Mouse (Mus musculus): Measurements from ENCODE around the gene Osbpl5. TPM values are rescaled to one million over a fixed set of nuclear protein-coding genes. Genes with fewer than 3 reads are reported as not detected.
"Not testable (repeated sequence)": the region's sequence is repeated elsewhere in the genome, so short reads cannot be mapped to it uniquely, and the experiment has no call there.

Osbpl5 gene
- polyA plus RNA-seq, 1 experiment from 2014 or later, result 2.2 TPM

GRCm38 (mm10) chr7:143706697-143707438 lies 49.9 kb downstream of the Osbpl5 start:
- Histone ChIP-seq H3K4me1 (ENCODE audit: control insufficient read depth, low read depth, low read length) (no peaks in the 10 kb centered on the region), H3K27ac (ENCODE audit: low read length) (no peak overlapping the region), H3K9me3 (replicated peaks; ENCODE audit: control insufficient read depth, low read length) (no peaks in the 10 kb centered on the region), H3K4me3 (ENCODE audit: low read depth, low read length) (no peak overlapping the region), H3K4me2 (ENCODE audit: low read depth, low read length) (no peak overlapping the region), H3K27me3 (ENCODE audit: control insufficient read depth, insufficient read depth, low read depth, low read length) (no peaks in the 10 kb centered on the region), H3K36me3 (ENCODE audit: control insufficient read depth, insufficient read depth) (no peaks in the 10 kb centered on the region), H3K9ac (ENCODE audit: low read depth, low read length) (no peak overlapping the region)
- ATAC-seq (ENCODE audit: low read depth), result 0 out of 2 replicates have a peak, but pooled peaks have one; percentile 47
- 33% methylated on average over 7 of the region's 7 CpGs for WGBS (ENCODE audit: insufficient replicate concordance)

DNA sequence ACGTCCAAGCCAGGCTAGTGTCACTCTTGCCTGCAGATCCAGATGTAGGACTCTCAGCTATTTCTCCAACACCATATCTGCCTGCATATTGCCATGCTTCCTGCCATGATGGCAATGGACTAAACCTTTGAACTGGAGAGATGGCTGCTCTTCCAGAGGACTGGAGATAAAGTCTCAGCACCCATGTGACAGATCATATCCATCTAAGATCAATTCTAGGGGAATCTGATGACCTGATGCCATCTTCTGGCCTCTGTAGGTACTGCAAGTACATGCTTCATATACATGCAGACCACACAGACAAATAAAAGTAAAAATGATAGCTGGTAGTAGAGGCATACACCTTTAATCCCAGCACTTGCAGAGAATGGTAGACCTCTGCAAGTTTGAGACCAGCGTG lies 60.6 kb downstream of the Osbpl5 start:
- H3K27ac ChIP-seq (ENCODE audit: low read length), result no peak overlapping the region
- no peaks in the 10 kb centered on the region for H3K9me3 ChIP-seq (replicated peaks; ENCODE audit: control insufficient read depth, low read length)
- no peak overlapping the region for H3K9ac ChIP-seq (ENCODE audit: low read depth, low read length)
- no peaks in the 10 kb centered on the region for H3K36me3 ChIP-seq (ENCODE audit: control insufficient read depth, insufficient read depth)
- no peak overlapping the region for H3K4me2 ChIP-seq (ENCODE audit: low read depth, low read length)
- no peaks in the 10 kb centered on the region for H3K4me1 ChIP-seq (ENCODE audit: control insufficient read depth, low read depth, low read length)
- WGBS (ENCODE audit: insufficient replicate concordance), result 40% methylated on average over 2 of the region's 2 CpGs
- H3K4me3 ChIP-seq (ENCODE audit: low read depth, low read length), result no peak overlapping the region
- ATAC-seq (ENCODE audit: low read depth), result no peak
- no peaks in the 10 kb centered on the region for H3K27me3 ChIP-seq (ENCODE audit: control insufficient read depth, insufficient read depth, low read depth, low read length)

- WGBS (ENCODE audit: insufficient replicate concordance), result 80% methylated on average over 7 of the region's 7 CpGs
- no peak for ATAC-seq (ENCODE audit: low read depth)
- no peaks in the 10 kb centered on the region for H3K9me3 ChIP-seq (replicated peaks; ENCODE audit: control insufficient read depth, low read length)
- H3K9ac ChIP-seq (ENCODE audit: low read depth, low read length), result no peak overlapping the region
- no peak overlapping the region for H3K27ac ChIP-seq (ENCODE audit: low read length)
- no peaks in the 10 kb centered on the region for H3K36me3 ChIP-seq (ENCODE audit: control insufficient read depth, insufficient read depth)
- no peaks in the 10 kb centered on the region for H3K27me3 ChIP-seq (ENCODE audit: control insufficient read depth, insufficient read depth, low read depth, low read length)
- H3K4me2 ChIP-seq (ENCODE audit: low read depth, low read length), result no peak overlapping the region
- no peak overlapping the region for H3K4me3 ChIP-seq (ENCODE audit: low read depth, low read length)
- no peaks in the 10 kb centered on the region for H3K4me1 ChIP-seq (ENCODE audit: control insufficient read depth, low read depth, low read length)
These were observed 62.2 kb downstream of the Osbpl5 start for GRCm38 (mm10) chr7:143694550-143694949.

GRCm38 (mm10) chr7:143692746-143693510 lies 63.9 kb downstream of the Osbpl5 start:
- no peak overlapping the region for H3K4me3 ChIP-seq (ENCODE audit: low read depth, low read length)
- no peak for ATAC-seq (ENCODE audit: low read depth)
- H3K27ac ChIP-seq (ENCODE audit: low read length), result no peak overlapping the region
- no peaks in the 10 kb centered on the region for H3K36me3 ChIP-seq (ENCODE audit: control insufficient read depth, insufficient read depth)
- no peaks in the 10 kb centered on the region for H3K27me3 ChIP-seq (ENCODE audit: control insufficient read depth, insufficient read depth, low read depth, low read length)
- H3K9me3 ChIP-seq (replicated peaks; ENCODE audit: control insufficient read depth, low read length), result no peaks in the 10 kb centered on the region
- WGBS (ENCODE audit: insufficient replicate concordance), result 72% methylated on average over 12 of the region's 12 CpGs
- H3K4me1 ChIP-seq (ENCODE audit: control insufficient read depth, low read depth, low read length), result no peaks in the 10 kb centered on the region
- H3K9ac ChIP-seq (ENCODE audit: low read depth, low read length), result no peak overlapping the region
- no peak overlapping the region for H3K4me2 ChIP-seq (ENCODE audit: low read depth, low read length)

DNA sequence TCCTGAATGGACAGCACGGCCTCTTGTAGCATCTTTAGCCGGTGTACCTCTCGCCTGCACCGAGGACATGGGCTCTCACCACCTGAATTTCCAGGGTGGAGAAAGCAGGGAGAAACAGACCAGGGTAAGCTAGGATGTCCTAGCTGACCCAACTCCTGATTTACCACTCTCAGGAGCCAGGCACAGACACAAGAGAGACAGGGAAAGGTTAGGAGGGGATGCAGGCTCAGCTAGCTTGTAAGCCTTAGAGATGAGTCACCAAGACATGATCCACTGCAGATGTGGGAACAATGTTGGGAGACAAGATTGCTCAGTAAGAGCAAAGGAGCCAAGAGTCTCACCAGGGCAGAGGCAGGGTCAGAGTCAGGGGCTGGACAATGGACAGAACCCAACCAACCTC lies 64.9 kb downstream of the Osbpl5 start:
- Histone ChIP-seq H3K4me2 (ENCODE audit: low read depth, low read length) (no peak overlapping the region), H3K4me1 (ENCODE audit: control insufficient read depth, low read depth, low read length) (no peaks in the 10 kb centered on the region), H3K9ac (ENCODE audit: low read depth, low read length) (no peak overlapping the region), H3K9me3 (replicated peaks; ENCODE audit: control insufficient read depth, low read length) (no peaks in the 10 kb centered on the region), H3K36me3 (ENCODE audit: control insufficient read depth, insufficient read depth) (no peaks in the 10 kb centered on the region), H3K4me3 (ENCODE audit: low read depth, low read length) (no peak overlapping the region), H3K27me3 (ENCODE audit: control insufficient read depth, insufficient read depth, low read depth, low read length) (no peaks in the 10 kb centered on the region), H3K27ac (ENCODE audit: low read length) (no peak overlapping the region)
- ATAC-seq (ENCODE audit: low read depth), result no peak
- 90% methylated on average over 4 of the region's 4 CpGs for WGBS (ENCODE audit: insufficient replicate concordance)

DNA sequence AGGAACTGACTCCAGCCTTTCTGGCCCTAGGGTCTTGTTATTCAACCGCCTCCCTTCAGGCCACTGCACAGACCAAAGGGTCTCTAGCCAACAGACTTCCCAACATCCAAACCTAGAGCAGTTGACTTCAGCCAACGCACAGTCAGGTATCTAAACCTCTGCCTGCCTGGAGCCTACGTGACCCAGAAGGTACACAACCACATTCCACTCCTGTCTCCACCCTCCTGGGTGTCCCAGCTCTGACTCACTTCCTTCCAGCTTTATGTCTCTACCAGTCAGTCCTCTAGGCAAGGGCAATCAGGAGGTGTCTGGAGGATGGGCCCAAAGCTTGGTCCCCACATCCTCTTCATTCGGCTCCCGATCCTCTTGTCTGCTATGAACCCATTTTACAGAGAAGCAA lies 65.6 kb downstream of the Osbpl5 start:
- no peak overlapping the region for H3K4me2 ChIP-seq (ENCODE audit: low read depth, low read length)
- H3K27ac ChIP-seq (ENCODE audit: low read length), result no peak overlapping the region
- no peaks in the 10 kb centered on the region for H3K27me3 ChIP-seq (ENCODE audit: control insufficient read depth, insufficient read depth, low read depth, low read length)
- H3K36me3 ChIP-seq (ENCODE audit: control insufficient read depth, insufficient read depth), result no peaks in the 10 kb centered on the region
- no peak overlapping the region for H3K4me3 ChIP-seq (ENCODE audit: low read depth, low read length)
- no peak for ATAC-seq (ENCODE audit: low read depth)
- H3K9me3 ChIP-seq (replicated peaks; ENCODE audit: control insufficient read depth, low read length), result no peaks in the 10 kb centered on the region
- WGBS (ENCODE audit: insufficient replicate concordance), result 75% methylated on average over 5 of the region's 5 CpGs
- no peaks in the 10 kb centered on the region for H3K4me1 ChIP-seq (ENCODE audit: control insufficient read depth, low read depth, low read length)
- H3K9ac ChIP-seq (ENCODE audit: low read depth, low read length), result no peak overlapping the region

DNA sequence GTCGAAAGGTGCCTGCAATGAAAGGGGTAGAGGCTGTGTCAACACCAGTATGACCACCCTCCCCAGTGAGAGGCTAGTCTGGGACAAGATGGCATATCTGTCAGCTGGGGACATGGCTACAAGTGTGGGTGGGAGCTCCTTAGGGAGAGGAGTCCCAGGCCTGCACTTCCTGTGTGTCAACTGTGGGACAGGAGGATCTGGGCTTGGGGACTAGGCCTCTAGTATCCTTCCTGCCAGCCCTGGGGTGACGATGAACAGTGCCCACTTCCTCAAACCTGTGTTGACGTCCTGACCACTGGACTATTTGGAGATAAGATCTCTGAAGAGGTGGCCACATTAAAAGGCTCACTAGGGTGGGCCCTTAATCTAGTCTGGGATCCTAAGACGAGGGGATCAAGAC lies 66.8 kb downstream of the Osbpl5 start:
- Histone ChIP-seq H3K4me2 (ENCODE audit: low read depth, low read length) (no peak overlapping the region), H3K27me3 (ENCODE audit: control insufficient read depth, insufficient read depth, low read depth, low read length) (peaks cover 3% of the 10 kb centered on the region; the same call in 1 of the 2 replicates), H3K4me3 (ENCODE audit: low read depth, low read length) (no peak overlapping the region), H3K36me3 (ENCODE audit: control insufficient read depth, insufficient read depth) (no peaks in the 10 kb centered on the region), H3K9me3 (replicated peaks; ENCODE audit: control insufficient read depth, low read length) (no peaks in the 10 kb centered on the region), H3K4me1 (ENCODE audit: control insufficient read depth, low read depth, low read length) (no peaks in the 10 kb centered on the region), H3K9ac (ENCODE audit: low read depth, low read length) (no peak overlapping the region), H3K27ac (ENCODE audit: low read length) (no peak overlapping the region)
- WGBS (ENCODE audit: insufficient replicate concordance), result 38% methylated on average over 4 of the region's 4 CpGs
- ATAC-seq (ENCODE audit: low read depth), result no peak

- 63% methylated on average over 7 of the region's 7 CpGs for WGBS (ENCODE audit: insufficient replicate concordance)
- Histone ChIP-seq H3K27ac (ENCODE audit: low read length) (no peak overlapping the region), H3K9me3 (replicated peaks; ENCODE audit: control insufficient read depth, low read length) (no peaks in the 10 kb centered on the region), H3K36me3 (ENCODE audit: control insufficient read depth, insufficient read depth) (no peaks in the 10 kb centered on the region), H3K9ac (ENCODE audit: low read depth, low read length) (no peak overlapping the region), H3K4me3 (ENCODE audit: low read depth, low read length) (no peak overlapping the region), H3K4me1 (ENCODE audit: control insufficient read depth, low read depth, low read length) (no peaks in the 10 kb centered on the region), H3K27me3 (ENCODE audit: control insufficient read depth, insufficient read depth, low read depth, low read length) (peaks cover 3% of the 10 kb centered on the region; the same call in 1 of the 2 replicates), H3K4me2 (ENCODE audit: low read depth, low read length) (no peak overlapping the region)
- ATAC-seq (ENCODE audit: low read depth), result no peak
These were observed 67.3 kb downstream of the Osbpl5 start for GRCm38 (mm10) chr7:143689481-143689880.

DNA sequence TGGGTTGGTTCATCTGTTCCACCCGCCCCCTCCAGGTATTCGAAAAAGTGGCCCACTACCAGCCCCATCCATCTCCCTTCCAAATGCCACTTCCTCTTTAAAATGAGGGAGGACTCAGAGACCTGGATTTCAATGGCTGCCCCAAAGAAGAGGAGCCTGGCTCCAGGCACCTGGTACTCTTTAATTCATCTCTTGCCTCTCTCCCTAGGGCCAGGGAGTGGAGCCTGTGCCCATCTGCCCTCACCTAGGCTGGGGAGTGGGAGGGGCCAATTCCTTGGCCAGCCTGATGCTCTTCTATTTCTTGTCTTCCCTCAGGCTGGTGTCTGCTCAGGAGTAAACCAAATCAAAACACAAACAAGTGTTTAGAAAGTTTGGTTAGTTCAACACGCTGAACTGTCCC lies 70.1 kb downstream of the Osbpl5 start:
- H3K9ac ChIP-seq (ENCODE audit: low read depth, low read length); H3K27me3 ChIP-seq (ENCODE audit: control insufficient read depth, insufficient read depth, low read depth, low read length); H3K36me3 ChIP-seq (ENCODE audit: control insufficient read depth, insufficient read depth); H3K4me1 ChIP-seq (ENCODE audit: control insufficient read depth, low read depth, low read length); H3K4me3 ChIP-seq (ENCODE audit: low read depth, low read length); H3K4me2 ChIP-seq (ENCODE audit: low read depth, low read length); H3K9me3 ChIP-seq (replicated peaks; ENCODE audit: control insufficient read depth, low read length); H3K27ac ChIP-seq (ENCODE audit: low read length); ATAC-seq (ENCODE audit: low read depth): not testable (repeated sequence)
- 33% methylated on average over 3 of the region's 3 CpGs for WGBS (ENCODE audit: insufficient replicate concordance)
